Mouse (Mus musculus) E14TG2a.4 (cell line): ENCODE data around the gene Nlrp1b.

Source experiments
- CTCF ChIP-seq: conservative IDR thresholded peaks from 2 replicates; pipeline ENCODE4 v1.5.1; 2014; ENCODE audit warnings: low read length
- NANOG ChIP-seq: IDR thresholded peaks from 2 replicates; pipeline ENCODE4 v1.6.1; 2014; ENCODE audit warnings: borderline replicate concordance, low read length, mixed read lengths
- POU5F1 ChIP-seq: IDR thresholded peaks from 2 replicates; pipeline ENCODE4 v1.6.1; 2014; ENCODE audit warnings: low read length, borderline replicate concordance

DNA sequence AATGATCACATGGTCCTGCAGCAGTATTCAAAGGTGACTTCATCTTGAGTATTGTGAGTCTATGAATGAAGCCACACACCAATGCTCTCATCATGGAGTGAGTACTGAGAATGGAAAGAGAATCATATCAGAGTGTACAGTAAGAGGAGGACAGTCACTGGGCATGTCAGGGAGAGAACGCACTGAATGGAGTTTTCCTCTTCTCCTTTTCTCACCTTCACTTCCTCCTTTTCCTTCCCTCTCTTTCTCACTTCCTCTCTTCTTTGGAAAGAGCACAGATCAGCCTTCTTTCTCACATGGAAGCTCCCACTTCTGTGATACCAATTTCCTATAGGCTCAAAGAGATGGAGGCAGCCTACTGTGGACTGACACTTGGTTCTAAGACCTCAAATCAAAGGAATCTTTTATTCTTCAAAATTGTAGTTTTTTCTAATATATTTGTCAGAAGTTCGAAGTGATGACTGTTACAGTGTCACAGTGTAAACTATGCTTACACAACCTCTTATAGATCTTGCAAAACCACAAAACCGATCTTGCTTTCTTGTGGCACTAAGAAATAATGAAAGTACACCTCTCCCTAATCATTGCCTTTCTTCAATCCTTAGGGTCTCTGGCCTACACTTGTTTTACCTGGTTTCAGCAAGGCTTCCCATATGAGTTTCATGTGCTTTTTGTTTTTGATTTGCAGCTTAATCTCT lies 70.9 kb downstream of the Nlrp1b start:
- no peak for TF ChIP-seq NANOG
- no peak for TF ChIP-seq CTCF
- TF ChIP-seq POU5F1, result no peak
